Mouse (Mus musculus): Measurements from ENCODE around the gene Sult6b2.

- no peak for TF ChIP-seq CTCF (IDR thresholded peaks at IDR 0.05; ENCODE audit: insufficient read depth, low read depth, low read length)
- no peak for TF ChIP-seq POLR2A (IDR thresholded peaks at IDR 0.05; ENCODE audit: insufficient read depth, low read depth, low read length)
These were observed 61.1 kb downstream of the Sult6b2 start for GRCm38 (mm10) chr6:142743193-142743592.
